Mouse (Mus musculus) embryonic facial prominence, embryonic 10.5 days (tissue): Measurements from ENCODE around the gene Fopnl. TPM values are rescaled to one million over a fixed set of nuclear protein-coding genes. Genes with fewer than 3 reads are reported as not detected.

Experiments used
- DNase-seq: peaks from one replicate; pipeline ENCODE4 v3.0.0-alpha.2; 2017; ENCODE audit warnings: low spot score
- H3K27ac ChIP-seq: fragments of 300-500 bp; sonication (generic); replicated peaks from 2 replicates; pipeline ENCODE4 v1.5.1; 2016; ENCODE audit warnings: mild to moderate bottlenecking
- H3K27me3 ChIP-seq: fragments of 300-500 bp; sonication (generic); replicated peaks from 2 replicates; pipeline ENCODE4 v1.6.1; 2016; ENCODE audit warnings: low read depth, mild to moderate bottlenecking; ENCODE audit not compliant: poor library complexity, severe bottlenecking
- H3K36me3 ChIP-seq: fragments of 300-500 bp; sonication (generic); replicated peaks from 2 replicates; pipeline ENCODE4 v1.6.1; 2016; ENCODE audit warnings: mild to moderate bottlenecking, moderate library complexity
- H3K4me1 ChIP-seq: fragments of 300-500 bp; sonication (generic); 2 replicates; pipeline ENCODE4 v1.6.1; 2016
- H3K4me3 ChIP-seq: fragments of 300-500 bp; sonication (generic); 2 replicates; pipeline ENCODE4 v1.5.1; 2016; ENCODE audit warnings: mild to moderate bottlenecking, moderate library complexity
- H3K9me3 ChIP-seq: fragments of 300-500 bp; sonication (generic); 2 replicates; pipeline ENCODE4 v1.6.1; 2016; ENCODE audit warnings: mild to moderate bottlenecking
- WGBS: fragments of 180-500 bp; shearing (Covaris S2); methylation state at CpG from one replicate; pipeline ENCODE4 v1.1.7; 2016; 5-methylcytosine and 5-hydroxymethylcytosine counted together
- polyA plus RNA-seq: library from polyadenylated mRNA; unstranded; fragments of >200 nt; fragmentation: Nextera tagmentation; extraction: Ambion mirVana; gene quantifications from 2 replicates; pipeline ENCODE4 v1.2.1, GENCODE M21; 2016

Fopnl gene
- 149 and 151 TPM in 2 replicates for polyA plus RNA-seq

DNA sequence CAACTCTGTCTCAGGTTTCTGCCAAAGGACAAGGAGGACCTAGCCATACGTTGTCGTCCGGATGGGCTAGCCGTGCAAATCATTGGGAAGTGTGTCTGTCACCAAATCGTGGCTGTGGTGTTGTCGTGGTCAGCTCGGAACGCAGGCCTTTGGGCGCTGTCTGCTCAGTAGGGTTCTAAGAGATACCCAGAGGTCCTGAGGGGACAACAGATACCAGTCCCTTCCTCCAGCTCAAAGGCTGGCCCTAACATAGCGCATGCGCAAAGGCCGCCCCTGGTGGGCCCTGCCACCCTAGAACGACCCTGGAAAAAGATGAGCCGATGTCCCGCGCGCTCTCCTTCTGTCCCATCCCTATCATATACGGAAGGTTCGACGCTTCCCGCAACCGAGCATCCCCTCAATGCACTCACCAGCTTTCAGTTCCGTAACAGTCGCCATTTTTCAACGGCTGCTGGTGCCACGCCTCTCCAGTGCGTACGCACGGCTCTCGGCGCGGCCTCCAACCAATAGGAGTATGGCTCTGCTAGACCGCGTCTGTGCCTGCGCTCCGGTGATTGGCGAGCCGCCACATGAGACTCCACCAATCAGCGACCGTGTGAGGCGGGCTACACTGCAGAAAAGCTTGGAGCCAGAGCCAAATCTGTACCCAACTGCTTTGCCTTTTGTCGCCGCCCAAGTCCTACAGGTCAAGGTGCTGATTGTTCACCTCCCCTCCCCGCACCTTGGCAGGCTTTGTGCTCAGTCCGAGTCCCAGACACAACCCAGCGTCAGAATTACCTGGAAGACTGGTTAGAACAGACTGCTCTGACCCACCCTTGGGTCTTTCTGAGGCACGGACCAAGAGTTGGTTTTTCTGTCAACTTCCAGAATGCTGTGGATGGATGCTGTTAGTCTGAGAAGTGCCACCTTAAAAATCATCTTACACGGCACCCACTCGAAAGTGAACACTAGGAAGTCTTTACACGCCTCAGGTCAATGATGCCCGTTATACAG, at the start of gene Fopnl:
TSS of gene Fopnl (minus strand) at position 522 of the 993 bp plus-strand sequence.
- H3K9me3 ChIP-seq = no peaks in the 10 kb centered on the region
- WGBS = 4% methylated on average over 51 of the region's 51 CpGs
- DNase-seq = peak; percentile 95
- peak within 1 kb of the TSS; percentile 95 for H3K27ac ChIP-seq
- peaks cover 10% of the 10 kb centered on the region for H3K4me1 ChIP-seq
- peaks cover 25% of the 10 kb centered on the region for H3K36me3 ChIP-seq
- H3K27me3 ChIP-seq = no peaks in the 10 kb centered on the region
- H3K4me3 ChIP-seq = peak within 1 kb of the TSS; percentile 83

GRCm38 (mm10) chr16:14366017-14366416, 48.8 kb upstream of the Fopnl start:
- WGBS = 95% methylated on average over 1 of the region's 1 CpGs
- no peaks in the 10 kb centered on the region for H3K27me3 ChIP-seq

GRCm38 (mm10) chr16:14365457-14365856, 48.3 kb upstream of the Fopnl start:
- peaks cover 18% of the 10 kb centered on the region for H3K4me1 ChIP-seq
- H3K27me3 ChIP-seq = no peaks in the 10 kb centered on the region
- no peak overlapping the region for H3K4me3 ChIP-seq
- no peak for DNase-seq
- WGBS = 82% methylated on average over 4 of the region's 4 CpGs
- no peaks in the 10 kb centered on the region for H3K9me3 ChIP-seq
- 0 out of 2 replicates have a peak, but pooled peaks cover 3% of the 10 kb centered on the region for H3K36me3 ChIP-seq
- H3K27ac ChIP-seq = no peak overlapping the region

More at GRCm38 (mm10) chr16:14366017-14366416, 48.8 kb upstream of the Fopnl start:
- H3K9me3 ChIP-seq = no peaks in the 10 kb centered on the region
- DNase-seq = no peak
- H3K4me1 ChIP-seq = peaks cover 16% of the 10 kb centered on the region
- no peak overlapping the region for H3K27ac ChIP-seq
- H3K4me3 ChIP-seq = no peak overlapping the region
- 0 out of 2 replicates have a peak, but pooled peaks cover 3% of the 10 kb centered on the region for H3K36me3 ChIP-seq

DNA sequence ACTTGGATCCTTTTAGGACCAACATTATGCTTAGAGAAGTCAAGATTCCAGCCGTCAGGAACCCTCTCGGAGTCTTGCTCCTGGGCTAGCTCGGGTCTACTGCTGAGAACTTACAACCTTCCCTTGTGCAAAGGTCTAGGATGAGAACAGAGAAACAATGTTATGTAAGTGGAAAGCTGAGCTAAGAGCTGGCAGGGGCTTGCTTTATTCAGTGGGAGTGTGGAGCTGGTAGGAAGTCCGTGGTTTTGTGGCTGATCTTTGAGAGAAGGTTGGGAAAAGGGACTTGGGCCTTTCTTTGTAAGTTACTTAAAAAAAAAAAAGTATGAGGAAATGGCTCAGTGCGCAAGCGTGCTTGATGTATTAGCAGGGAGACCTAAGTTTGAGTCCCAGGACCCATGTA, 46.9 kb upstream of the Fopnl start:
- Histone ChIP-seq H3K4me3 (no peak overlapping the region), H3K36me3 (0 out of 2 replicates have a peak, but pooled peaks cover 3% of the 10 kb centered on the region), H3K27me3 (no peaks in the 10 kb centered on the region), H3K27ac (no peak overlapping the region), H3K4me1 (peaks cover 18% of the 10 kb centered on the region), H3K9me3 (no peaks in the 10 kb centered on the region)
- 92% methylated on average over 6 of the region's 6 CpGs for WGBS
- DNase-seq = no peak

- no peaks in the 10 kb centered on the region for H3K9me3 ChIP-seq
- peaks cover 18% of the 10 kb centered on the region for H3K4me1 ChIP-seq
- no peak for DNase-seq
- WGBS = 97% methylated on average over 3 of the region's 3 CpGs
- no peak overlapping the region for H3K27ac ChIP-seq
- no peaks in the 10 kb centered on the region for H3K27me3 ChIP-seq
- H3K36me3 ChIP-seq = no peaks in the 10 kb centered on the region
- no peak overlapping the region for H3K4me3 ChIP-seq
Observed at GRCm38 (mm10) chr16:14363496-14363895, 46.3 kb upstream of the Fopnl start.

GRCm38 (mm10) chr16:14362099-14362820, 45.1 kb upstream of the Fopnl start:
- DNase-seq = peak; percentile 16
- peak overlapping the region; percentile 92 for H3K27ac ChIP-seq

GRCm38 (mm10) chr16:14361362-14362098, 44.3 kb upstream of the Fopnl start, which contains the start of gene Abcc1:
TSS of gene Abcc1 (plus strand) at chr16:14361558.
- whole genome bisulfite sequencing = under 1% methylated on average over 64 of the region's 64 CpGs
- no peaks in the 10 kb centered on the region for H3K36me3 ChIP-seq
- no peaks in the 10 kb centered on the region for H3K27me3 ChIP-seq
- H3K4me3 ChIP-seq = peak within 1 kb of the TSS; percentile 93
- peak within 1 kb of the TSS; percentile 92 for H3K27ac ChIP-seq
- no peaks in the 10 kb centered on the region for H3K9me3 ChIP-seq
- H3K4me1 ChIP-seq = peaks cover 21% of the 10 kb centered on the region
- DNase-seq = peak; percentile 87

More at GRCm38 (mm10) chr16:14362099-14362820, 45.1 kb upstream of the Fopnl start:
- WGBS = 31% methylated on average over 7 of the region's 7 CpGs
- H3K27me3 ChIP-seq = no peaks in the 10 kb centered on the region
- H3K9me3 ChIP-seq = no peaks in the 10 kb centered on the region
- no peaks in the 10 kb centered on the region for H3K36me3 ChIP-seq
- peak overlapping the region; percentile 93 for H3K4me3 ChIP-seq
- peaks cover 20% of the 10 kb centered on the region for H3K4me1 ChIP-seq

GRCm38 (mm10) chr16:14360931-14361330, 43.7 kb upstream of the Fopnl start:
- Histone ChIP-seq H3K4me1 (peaks cover 21% of the 10 kb centered on the region), H3K27me3 (no peaks in the 10 kb centered on the region), H3K4me3 (peak overlapping the region; percentile 93), H3K27ac (peak overlapping the region; percentile 92), H3K9me3 (no peaks in the 10 kb centered on the region), H3K36me3 (no peaks in the 10 kb centered on the region)
- 3% methylated on average over 7 of the region's 7 CpGs for WGBS
- DNase-seq = peak; percentile 33

DNA sequence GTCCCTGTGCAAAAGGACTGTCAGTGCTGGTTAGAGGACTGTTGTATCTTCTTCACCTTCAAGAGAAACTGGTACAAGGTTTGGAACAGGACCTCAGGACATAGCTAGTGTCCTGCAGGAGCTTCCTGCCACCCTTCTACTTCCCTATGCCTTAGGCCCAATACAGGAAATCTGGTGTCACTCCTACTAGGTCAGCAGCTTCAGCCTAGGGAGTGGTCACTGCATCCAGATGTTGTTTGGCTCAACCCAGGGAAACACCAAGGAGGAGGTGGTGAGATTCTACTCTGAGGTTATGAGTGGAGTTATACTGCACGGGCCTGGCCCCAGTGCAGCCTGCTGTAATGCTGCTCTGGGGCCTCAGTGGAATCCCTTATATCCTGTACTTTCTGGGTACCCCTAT, 41.3 kb upstream of the Fopnl start:
- Histone ChIP-seq H3K4me1 (peaks cover 21% of the 10 kb centered on the region), H3K4me3 (no peak overlapping the region), H3K27me3 (no peaks in the 10 kb centered on the region), H3K27ac (no peak overlapping the region), H3K9me3 (no peaks in the 10 kb centered on the region), H3K36me3 (no peaks in the 10 kb centered on the region)
- 82% methylated on average over 1 of the region's 1 CpGs for WGBS
- no peak for DNase-seq

GRCm38 (mm10) chr16:14357859-14358258, 40.7 kb upstream of the Fopnl start:
- no peaks in the 10 kb centered on the region for H3K27me3 ChIP-seq
- DNase-seq = no peak
- H3K4me1 ChIP-seq = peaks cover 19% of the 10 kb centered on the region
- no peaks in the 10 kb centered on the region for H3K36me3 ChIP-seq
- H3K27ac ChIP-seq = no peak overlapping the region
- WGBS = 77% methylated on average over 2 of the region's 2 CpGs
- no peak overlapping the region for H3K4me3 ChIP-seq
- no peaks in the 10 kb centered on the region for H3K9me3 ChIP-seq

DNA sequence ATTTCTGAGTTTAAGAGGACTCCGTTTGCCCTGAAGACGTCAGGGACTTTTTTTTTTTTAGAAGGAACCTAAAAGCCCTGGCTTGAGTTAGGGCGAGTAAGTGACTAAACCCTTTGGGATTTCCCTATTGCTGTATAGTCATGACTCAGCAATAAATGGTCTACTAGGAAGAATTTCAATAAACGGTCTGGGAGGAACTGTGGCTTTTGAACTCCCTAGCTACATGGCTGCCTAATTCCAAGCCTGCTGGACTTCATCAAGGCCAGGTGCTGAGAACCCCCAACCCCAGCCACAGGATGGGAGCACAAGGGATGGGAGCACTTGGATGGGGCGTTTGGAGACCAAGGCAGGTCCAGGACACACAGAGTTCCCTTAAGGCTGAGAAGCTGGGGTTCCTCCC, 35.5 kb upstream of the Fopnl start:
- H3K36me3 ChIP-seq = no peaks in the 10 kb centered on the region
- DNase-seq = no peak
- WGBS = 70% methylated on average over 5 of the region's 5 CpGs
- H3K9me3 ChIP-seq = no peaks in the 10 kb centered on the region
- peaks cover 3% of the 10 kb centered on the region; the same call in 1 of the 2 replicates for H3K4me1 ChIP-seq
- no peak overlapping the region for H3K27ac ChIP-seq
- H3K4me3 ChIP-seq = no peak overlapping the region
- no peaks in the 10 kb centered on the region for H3K27me3 ChIP-seq

- H3K36me3 ChIP-seq = no peaks in the 10 kb centered on the region
- WGBS = 86% methylated on average over 3 of the region's 3 CpGs
- no peaks in the 10 kb centered on the region for H3K27me3 ChIP-seq
- H3K4me3 ChIP-seq = no peak overlapping the region
- H3K27ac ChIP-seq = no peak overlapping the region
- no peaks in the 10 kb centered on the region for H3K9me3 ChIP-seq
- no peak for DNase-seq
- peaks cover under 1% of the 10 kb centered on the region; the same call in 1 of the 2 replicates for H3K4me1 ChIP-seq
Observed at GRCm38 (mm10) chr16:14352234-14352633, 35.0 kb upstream of the Fopnl start.
